Comparison of ENCODE assay signal across 13 mouse cellular contexts in genomic region chr7:112313670-112314069, GRCm38 (mm10).
DNase-seq lines count a peak whose midpoint lies in the region; ATAC-seq and TF ChIP-seq lines count a peak whose summit lies in the region.
"Had no signal": no experiment of that assay in that cellular context is flagged by ENCODE, and none has a peak within 500 bp of the region (broad histone marks: within the 10 kb centered on the region; RNA-seq: fewer than 3 reads in every experiment).

No protein-coding gene starts in this region.

- no peak for DNase-seq in forebrain, postnatal 0 days
- DNase-seq in forebrain, embryonic 11.5 days (ENCODE audit: low spot score), result no peak
- no peak for DNase-seq in hindbrain, embryonic 11.5 days (ENCODE audit: low spot score)
- DNase-seq in brain, embryonic 14.5 days (ENCODE audit: low read depth), result peak; percentile 62
- peak; percentile 44 for DNase-seq in limb, embryonic 14.5 days (ENCODE audit: low spot score)
- no peak for DNase-seq in lung, postnatal 0 days (ENCODE audit: low spot score)
- no peak for DNase-seq in kidney, adult 9 months
- DNase-seq: adrenal gland, postnatal 14 days; cerebellum, postnatal 25 days; kidney, postnatal 10 days; liver, postnatal 0 days; right cerebral cortex, postnatal 14 days had no signal

- no peak overlapping the region for H3K4me2 ChIP-seq in forebrain, postnatal 0 days (ENCODE audit: low read depth)
- H3K4me2 ChIP-seq in forebrain, embryonic 11.5 days (ENCODE audit: low read depth, low read length, severe bottlenecking), result no peak overlapping the region
- no peak overlapping the region for H3K4me2 ChIP-seq in hindbrain, embryonic 13.5 days
- H3K4me2 ChIP-seq in hindbrain, embryonic 11.5 days (replicated peaks; ENCODE audit: low read depth, low read length), result no peak overlapping the region
- H3K4me2 ChIP-seq in limb, embryonic 14.5 days (replicated peaks; ENCODE audit: low read depth, low read length, severe bottlenecking), result no peak overlapping the region
- no peak overlapping the region for H3K4me2 ChIP-seq in lung, postnatal 0 days (replicated peaks; ENCODE audit: low read depth, low read length)

- no peak for TF ChIP-seq EP300 in lung, postnatal 0 days (IDR thresholded peaks at IDR 0.05)

- 43% methylated on average over 5 of the region's 5 CpGs for WGBS in forebrain, postnatal 0 days
- WGBS in forebrain, embryonic 11.5 days, result 76% methylated on average over 5 of the region's 5 CpGs
- 33% methylated on average over 5 of the region's 5 CpGs for whole genome bisulfite sequencing in hindbrain, embryonic 13.5 days
- WGBS in hindbrain, embryonic 11.5 days, result 64% methylated on average over 5 of the region's 5 CpGs
- WGBS in limb, embryonic 14.5 days, result 27% methylated on average over 5 of the region's 5 CpGs
- 54% methylated on average over 5 of the region's 5 CpGs for WGBS in lung, postnatal 0 days

- TF ChIP-seq CTCF in forebrain, postnatal 0 days (IDR thresholded peaks at IDR 0.05; ENCODE audit: low read depth), result no peak
- no peak for TF ChIP-seq CTCF in brain, embryonic 14.5 days (IDR thresholded peaks at IDR 0.05; ENCODE audit: borderline replicate concordance, extremely low read depth, insufficient read depth, insufficient read length)
- no peak for TF ChIP-seq CTCF in lung, postnatal 0 days (IDR thresholded peaks at IDR 0.05)

- peak; percentile 72; the same call in 1 of the 2 replicates for ATAC-seq in forebrain, postnatal 0 days
- ATAC-seq in forebrain, embryonic 11.5 days (replicated peaks; ENCODE audit: low FRiP score), result no peak
- peak; percentile 76 for ATAC-seq in hindbrain, embryonic 13.5 days (ENCODE audit: low FRiP score)
- no peak for ATAC-seq in hindbrain, embryonic 11.5 days (ENCODE audit: low FRiP score)
- peak; percentile 67 for ATAC-seq in limb, embryonic 14.5 days (ENCODE audit: low FRiP score, low read depth)
- no peak for ATAC-seq in lung, postnatal 0 days
- ATAC-seq: liver, postnatal 0 days had no signal

- no peak overlapping the region for H3K27ac ChIP-seq in forebrain, postnatal 0 days (ENCODE audit: low read depth, low read length)
- H3K27ac ChIP-seq in forebrain, embryonic 11.5 days (ENCODE audit: low read depth, low read length), result no peak overlapping the region
- H3K27ac ChIP-seq in hindbrain, embryonic 13.5 days, result peak overlapping the region; percentile 74
- H3K27ac ChIP-seq in hindbrain, embryonic 11.5 days (ENCODE audit: low read depth, low read length), result no peak overlapping the region
- no peak overlapping the region for H3K27ac ChIP-seq in limb, embryonic 14.5 days (replicated peaks; ENCODE audit: low read depth, low read length)
- H3K27ac ChIP-seq in lung, postnatal 0 days (ENCODE audit: low read length), result no peak overlapping the region

- H3K9ac ChIP-seq in forebrain, postnatal 0 days, result no peak overlapping the region
- no peak overlapping the region for H3K9ac ChIP-seq in forebrain, embryonic 11.5 days (ENCODE audit: low read length)
- no peak overlapping the region for H3K9ac ChIP-seq in hindbrain, embryonic 13.5 days
- no peak overlapping the region for H3K9ac ChIP-seq in hindbrain, embryonic 11.5 days (ENCODE audit: low read depth, low read length)
- H3K9ac ChIP-seq in limb, embryonic 14.5 days (ENCODE audit: low read depth, low read length, severe bottlenecking), result no peak overlapping the region
- H3K9ac ChIP-seq in lung, postnatal 0 days (replicated peaks; ENCODE audit: low read depth), result no peak overlapping the region
- H3K9ac ChIP-seq: liver, postnatal 0 days had no signal

- H3K4me1 ChIP-seq in forebrain, postnatal 0 days (ENCODE audit: insufficient read depth), result no peaks in the 10 kb centered on the region
- H3K4me1 ChIP-seq in forebrain, embryonic 11.5 days (replicated peaks; ENCODE audit: control insufficient read depth, insufficient read depth, low read length), result no peaks in the 10 kb centered on the region
- peaks cover 30% of the 10 kb centered on the region for H3K4me1 ChIP-seq in hindbrain, embryonic 13.5 days (replicated peaks)
- no peaks in the 10 kb centered on the region for H3K4me1 ChIP-seq in hindbrain, embryonic 11.5 days (replicated peaks; ENCODE audit: control insufficient read depth, insufficient read depth, low read length)
- 0 out of 2 replicates have a peak, but pooled peaks cover 8% of the 10 kb centered on the region for H3K4me1 ChIP-seq in limb, embryonic 14.5 days (ENCODE audit: control insufficient read depth, insufficient read depth, low read length)
- H3K4me1 ChIP-seq in lung, postnatal 0 days (ENCODE audit: insufficient read depth, low read depth, low read length), result no peaks in the 10 kb centered on the region

- no peaks in the 10 kb centered on the region for H3K9me3 ChIP-seq in forebrain, postnatal 0 days (ENCODE audit: low read length)
- no peaks in the 10 kb centered on the region for H3K9me3 ChIP-seq in forebrain, embryonic 11.5 days (ENCODE audit: control insufficient read depth, low read length)
- H3K9me3 ChIP-seq in hindbrain, embryonic 13.5 days, result no peaks in the 10 kb centered on the region
- no peaks in the 10 kb centered on the region for H3K9me3 ChIP-seq in hindbrain, embryonic 11.5 days (ENCODE audit: control insufficient read depth, low read length)
- no peaks in the 10 kb centered on the region for H3K9me3 ChIP-seq in limb, embryonic 14.5 days (ENCODE audit: control insufficient read depth, low read length)
- H3K9me3 ChIP-seq in lung, postnatal 0 days (ENCODE audit: low read length), result no peaks in the 10 kb centered on the region

- TF ChIP-seq POLR2A in brain, embryonic 14.5 days (IDR thresholded peaks at IDR 0.05; ENCODE audit: borderline replicate concordance, extremely low read depth, insufficient read depth, insufficient read length, poor library complexity, severe bottlenecking), result no peak
- no peak for TF ChIP-seq POLR2A in limb, embryonic 14.5 days (IDR thresholded peaks at IDR 0.05; ENCODE audit: borderline replicate concordance, extremely low read depth, insufficient read depth, insufficient read length)

- no peak overlapping the region for H3K4me3 ChIP-seq in forebrain, postnatal 0 days (ENCODE audit: low read depth, low read length)
- no peak overlapping the region for H3K4me3 ChIP-seq in forebrain, embryonic 11.5 days (ENCODE audit: low read depth, low read length)
- H3K4me3 ChIP-seq in hindbrain, embryonic 13.5 days, result no peak overlapping the region
- no peak overlapping the region for H3K4me3 ChIP-seq in hindbrain, embryonic 11.5 days (ENCODE audit: low read depth, low read length)
- no peak overlapping the region for H3K4me3 ChIP-seq in limb, embryonic 14.5 days (replicated peaks; ENCODE audit: low read length)
- H3K4me3 ChIP-seq in lung, postnatal 0 days (ENCODE audit: low read depth, low read length), result no peak overlapping the region

- H3K27me3 ChIP-seq in forebrain, postnatal 0 days (ENCODE audit: insufficient read depth, low read length), result no peaks in the 10 kb centered on the region
- no peaks in the 10 kb centered on the region for H3K27me3 ChIP-seq in forebrain, embryonic 11.5 days (ENCODE audit: control insufficient read depth, insufficient read depth, low read length)
- no peaks in the 10 kb centered on the region for H3K27me3 ChIP-seq in hindbrain, embryonic 13.5 days
- H3K27me3 ChIP-seq in hindbrain, embryonic 11.5 days (ENCODE audit: control insufficient read depth, insufficient read depth, low read length), result no peaks in the 10 kb centered on the region
- no peaks in the 10 kb centered on the region for H3K27me3 ChIP-seq in limb, embryonic 14.5 days (ENCODE audit: control insufficient read depth, insufficient read depth, low read length)
- no peaks in the 10 kb centered on the region for H3K27me3 ChIP-seq in lung, postnatal 0 days (replicated peaks; ENCODE audit: insufficient read depth, low read length)

- H3K36me3 ChIP-seq in forebrain, postnatal 0 days (ENCODE audit: insufficient read depth), result peaks cover 4% of the 10 kb centered on the region
- H3K36me3 ChIP-seq in forebrain, embryonic 11.5 days (ENCODE audit: control insufficient read depth, insufficient read depth, low read length), result no peaks in the 10 kb centered on the region
- no peaks in the 10 kb centered on the region for H3K36me3 ChIP-seq in hindbrain, embryonic 13.5 days
- H3K36me3 ChIP-seq in hindbrain, embryonic 11.5 days (ENCODE audit: control insufficient read depth, insufficient read depth, low read length), result no peaks in the 10 kb centered on the region
- H3K36me3 ChIP-seq in limb, embryonic 14.5 days (ENCODE audit: control insufficient read depth, insufficient read depth, low read length), result no peaks in the 10 kb centered on the region
- H3K36me3 ChIP-seq in lung, postnatal 0 days (ENCODE audit: insufficient read depth, low read length), result peaks cover 30% of the 10 kb centered on the region

Comparison
In these comparisons a context has a peak if more than half of its experiments do, and no peak if none do; other contexts are left out.
1. ATAC-seq: peak in forebrain, postnatal 0 days (single experiment), hindbrain, embryonic 13.5 days (single experiment) and limb, embryonic 14.5 days (single experiment); none in forebrain, embryonic 11.5 days (single experiment), hindbrain, embryonic 11.5 days (single experiment) and lung, postnatal 0 days (single experiment).
2. DNase-seq: peak in brain, embryonic 14.5 days (single experiment) and limb, embryonic 14.5 days (single experiment); none in forebrain, postnatal 0 days (single experiment), forebrain, embryonic 11.5 days (single experiment), hindbrain, embryonic 11.5 days (single experiment), lung, postnatal 0 days (single experiment) and kidney, adult 9 months (single experiment).